In the genomic region with DNA sequence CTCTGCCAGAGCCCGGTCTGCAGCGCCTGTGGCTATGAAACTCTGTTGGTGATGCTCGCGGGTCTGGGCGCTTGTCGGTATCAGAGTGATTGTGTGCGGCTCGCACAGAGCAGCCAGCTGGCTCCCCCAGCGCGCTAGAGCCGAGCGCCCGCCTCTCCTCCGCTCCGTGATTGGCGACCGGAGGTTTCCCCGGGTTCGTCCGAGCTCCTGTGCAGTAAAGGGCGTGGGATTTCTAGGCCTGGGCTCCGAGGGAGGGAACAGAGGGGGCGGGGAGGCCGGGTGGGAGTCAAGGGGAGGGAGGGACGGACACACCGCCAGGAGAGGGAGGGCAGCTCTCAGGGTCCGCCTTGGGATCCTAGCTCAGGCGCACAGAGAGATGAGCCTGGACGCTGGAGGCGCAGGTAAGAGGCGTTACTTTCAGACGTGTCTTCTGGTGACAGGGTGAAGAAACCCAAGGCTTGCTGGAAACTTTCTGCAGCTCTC, we compare ENCODE assay signal across 8 mouse cellular contexts. TPM values are rescaled to one million over a fixed set of nuclear protein-coding genes. Genes with fewer than 3 reads are reported as not detected.
DNase-seq lines count a peak whose midpoint lies in the region; ATAC-seq and TF ChIP-seq lines count a peak whose summit lies in the region.

A gene (minus strand): TSS at position 86 of the 483 bp plus-strand sequence.

- H3K4me1 ChIP-seq in heart, embryonic 16.5 days (ENCODE audit: control insufficient read depth, insufficient read depth, low read length): 0 out of 2 replicates have a peak, but pooled peaks cover 2% of the 10 kb centered on the region
- H3K4me1 ChIP-seq in embryonic facial prominence, embryonic 11.5 days (ENCODE audit: control insufficient read depth, insufficient read depth, low read length): peaks cover 4% of the 10 kb centered on the region; the same call in 1 of the 2 replicates
- H3K4me1 ChIP-seq in intestine, postnatal 0 days (replicated peaks; ENCODE audit: control insufficient read depth, insufficient read depth, low read length): no peaks in the 10 kb centered on the region
- H3K4me1 ChIP-seq in midbrain, embryonic 13.5 days (replicated peaks): peaks cover 30% of the 10 kb centered on the region
- no peaks in the 10 kb centered on the region for H3K4me1 ChIP-seq in thymus, adult 2 months (replicated peaks; ENCODE audit: control insufficient read depth, insufficient read depth, low read length)

- peaks cover 45% of the 10 kb centered on the region for H3K27me3 ChIP-seq in heart, embryonic 16.5 days (ENCODE audit: control insufficient read depth, insufficient read depth, low read length)
- peaks cover 21% of the 10 kb centered on the region for H3K27me3 ChIP-seq in embryonic facial prominence, embryonic 11.5 days (ENCODE audit: control insufficient read depth, insufficient read depth, low read length)
- H3K27me3 ChIP-seq in intestine, postnatal 0 days (replicated peaks; ENCODE audit: control insufficient read depth, insufficient read depth, low read length): peaks cover 22% of the 10 kb centered on the region
- H3K27me3 ChIP-seq in midbrain, embryonic 13.5 days: peaks cover 44% of the 10 kb centered on the region
- H3K27me3 ChIP-seq in thymus, adult 2 months (ENCODE audit: control insufficient read depth, insufficient read depth, low read length): no peaks in the 10 kb centered on the region

- no peak; the same call in 1 of the 2 replicates for ATAC-seq in heart, embryonic 16.5 days (replicated peaks; ENCODE audit: extremely low read depth, insufficient read depth, low FRiP score)
- peak; percentile 68 for ATAC-seq in embryonic facial prominence, embryonic 11.5 days (replicated peaks; ENCODE audit: insufficient number of reproducible peaks, low FRiP score, low TSS enrichment, low read depth)
- ATAC-seq in intestine, postnatal 0 days: no peak
- peak; percentile 91 for ATAC-seq in midbrain, embryonic 13.5 days

- H3K4me2 ChIP-seq in heart, embryonic 16.5 days (ENCODE audit: low read depth, low read length): peak within 1 kb of the TSS; percentile 67
- peak within 1 kb of the TSS; percentile 99 for H3K4me2 ChIP-seq in embryonic facial prominence, embryonic 11.5 days (ENCODE audit: low read depth, low read length)
- H3K4me2 ChIP-seq in intestine, postnatal 0 days (replicated peaks; ENCODE audit: low read depth): peak within 1 kb of the TSS; percentile 71
- H3K4me2 ChIP-seq in midbrain, embryonic 13.5 days (replicated peaks): peak within 1 kb of the TSS; percentile 99

- H3K36me3 ChIP-seq in heart, embryonic 16.5 days (ENCODE audit: control insufficient read depth, insufficient read depth): no peaks in the 10 kb centered on the region
- no peaks in the 10 kb centered on the region for H3K36me3 ChIP-seq in embryonic facial prominence, embryonic 11.5 days (replicated peaks; ENCODE audit: control insufficient read depth, insufficient read depth, low read depth, low read length)
- H3K36me3 ChIP-seq in intestine, postnatal 0 days (ENCODE audit: control insufficient read depth, insufficient read depth): no peaks in the 10 kb centered on the region
- no peaks in the 10 kb centered on the region for H3K36me3 ChIP-seq in midbrain, embryonic 13.5 days
- no peaks in the 10 kb centered on the region for H3K36me3 ChIP-seq in thymus, adult 2 months (ENCODE audit: control insufficient read depth, insufficient read depth, low read length)

- DNase-seq in heart, adult 9 months (ENCODE audit: low spot score in 2 of 2): no peak
- DNase-seq in adrenal gland, postnatal 25 days: peak; percentile 18
- DNase-seq in embryonic facial prominence, embryonic 11.5 days (ENCODE audit: low spot score): peak; percentile 70
- DNase-seq in gastrocnemius, adult 18-20 months (ENCODE audit: low spot score): no peak
- DNase-seq in thymus, adult 2 months: no peak

- H3K4me3 ChIP-seq in heart, embryonic 16.5 days (ENCODE audit: low read length): peak within 1 kb of the TSS; percentile 48
- H3K4me3 ChIP-seq in embryonic facial prominence, embryonic 11.5 days (ENCODE audit: low read depth, low read length): peak within 1 kb of the TSS; percentile 50
- H3K4me3 ChIP-seq in intestine, postnatal 0 days (ENCODE audit: low read depth, low read length): peak within 1 kb of the TSS; percentile 33
- peak within 1 kb of the TSS; percentile 67 for H3K4me3 ChIP-seq in midbrain, embryonic 13.5 days (replicated peaks)
- H3K4me3 ChIP-seq in thymus, adult 2 months (ENCODE audit: control insufficient read depth, insufficient read depth, low read length): no peak within 1 kb of the TSS

- no peaks in the 10 kb centered on the region for H3K9me3 ChIP-seq in heart, embryonic 16.5 days (replicated peaks; ENCODE audit: control insufficient read depth, low read length)
- H3K9me3 ChIP-seq in embryonic facial prominence, embryonic 11.5 days (replicated peaks; ENCODE audit: control insufficient read depth, low read length): no peaks in the 10 kb centered on the region
- H3K9me3 ChIP-seq in intestine, postnatal 0 days (ENCODE audit: control insufficient read depth): no peaks in the 10 kb centered on the region
- H3K9me3 ChIP-seq in midbrain, embryonic 13.5 days: no peaks in the 10 kb centered on the region; the same call in 1 of the 2 replicates

- TF ChIP-seq POLR2A in thymus, adult 2 months (IDR thresholded peaks at IDR 0.05; ENCODE audit: control insufficient read depth, extremely low read depth, insufficient read depth, low read length, poor library complexity): no peak

- no peak within 1 kb of the TSS for H3K27ac ChIP-seq in heart, embryonic 16.5 days (ENCODE audit: low read length)
- peak within 1 kb of the TSS; percentile 41; the same call in 1 of the 2 replicates for H3K27ac ChIP-seq in embryonic facial prominence, embryonic 11.5 days (replicated peaks; ENCODE audit: low read depth, low read length)
- no peak within 1 kb of the TSS for H3K27ac ChIP-seq in intestine, postnatal 0 days (ENCODE audit: low read depth, low read length)
- peak within 1 kb of the TSS; percentile 74 for H3K27ac ChIP-seq in midbrain, embryonic 13.5 days
- H3K27ac ChIP-seq in thymus, adult 2 months (ENCODE audit: control insufficient read depth, insufficient read depth, low read length): no peak within 1 kb of the TSS

- H3K9ac ChIP-seq in heart, embryonic 16.5 days (ENCODE audit: low read length): no peak within 1 kb of the TSS; the same call in 1 of the 2 replicates
- peak within 1 kb of the TSS; percentile 62 for H3K9ac ChIP-seq in embryonic facial prominence, embryonic 11.5 days (replicated peaks; ENCODE audit: low read length)
- H3K9ac ChIP-seq in intestine, postnatal 0 days (ENCODE audit: low read depth, low read length): no peak within 1 kb of the TSS
- H3K9ac ChIP-seq in midbrain, embryonic 13.5 days (replicated peaks): peak within 1 kb of the TSS; percentile 79

- WGBS in heart, embryonic 16.5 days: 2% methylated on average over 32 of the region's 32 CpGs
- WGBS in embryonic facial prominence, embryonic 11.5 days: under 1% methylated on average over 28 of the region's 32 CpGs
- under 1% methylated on average over 31 of the region's 32 CpGs for WGBS in intestine, postnatal 0 days
- WGBS in midbrain, embryonic 13.5 days: 2% methylated on average over 32 of the region's 32 CpGs
- WGBS in thymus, adult 2 months: 6% methylated on average over 31 of the region's 32 CpGs

- TF ChIP-seq CTCF in intestine, postnatal 0 days (IDR thresholded peaks at IDR 0.05; ENCODE audit: low read depth): no peak
- no peak for TF ChIP-seq CTCF in thymus, adult 2 months (IDR thresholded peaks at IDR 0.05; ENCODE audit: borderline replicate concordance, control insufficient read depth, extremely low read depth, insufficient read depth, low read length, poor library complexity)

RNA-seq across cellular contexts. Expression of the gene that starts here (rescaled TPM):
- polyA plus RNA-seq in heart, embryonic 16.5 days (2015; fragmentation: Nextera tagmentation; extraction: Ambion mirVana): 0.79 and 1.2 TPM in 2 replicates
- total RNA-seq in adrenal gland, postnatal 25 days (2021): 0.71 TPM in 1 of 2 replicates, not detected in the other
- polyA plus RNA-seq in embryonic facial prominence, embryonic 11.5 days (2014; fragmentation: Nextera tagmentation; extraction: Ambion mirVana): 3.6 and 4.6 TPM in 2 replicates
- 0.17 TPM in 2 replicates for polyA plus RNA-seq in intestine, postnatal 0 days (2015; fragmentation: Nextera tagmentation; extraction: Ambion mirVana)
- 3.1 and 4.5 TPM in 2 replicates for polyA plus RNA-seq in midbrain, embryonic 13.5 days (2015; fragmentation: Nextera tagmentation; extraction: Ambion mirVana)
- total RNA-seq in gastrocnemius, adult 18-20 months (2021): not detected
- 0.14 and 0.74 TPM in 2 replicates for polyA plus RNA-seq in thymus, adult 2 months (2012; rRNA removed)

Comparison
In these comparisons a context has a peak if more than half of its experiments do, and no peak if none do; other contexts are left out.
1. Peak in DNase-seq in adrenal gland, postnatal 25 days; RNA of the gene not detected or under 1 TPM.
2. ATAC-seq: peak in embryonic facial prominence, embryonic 11.5 days (single experiment) and midbrain, embryonic 13.5 days (single experiment); none in heart, embryonic 16.5 days (single experiment) and intestine, postnatal 0 days (single experiment).
3. H3K27ac ChIP-seq: peak in embryonic facial prominence, embryonic 11.5 days (single experiment) and midbrain, embryonic 13.5 days (single experiment); none in heart, embryonic 16.5 days (single experiment), intestine, postnatal 0 days (single experiment) and thymus, adult 2 months (single experiment).
4. H3K9ac ChIP-seq: peak in embryonic facial prominence, embryonic 11.5 days (single experiment) and midbrain, embryonic 13.5 days (single experiment); none in heart, embryonic 16.5 days (single experiment) and intestine, postnatal 0 days (single experiment).
5. Peak in every context shown above with its lines, with median percentiles within 50 percentile points of each other: H3K4me2 ChIP-seq.